Mouse (Mus musculus) megakaryocyte, embryonic 14.5 days (primary cell): ENCODE results near the gene Traf7.

ENCODE experiments used
- FLI1 ChIP-seq: IDR thresholded peaks from 2 replicates; pipeline ENCODE4 v1.6.1; 2012; ENCODE audit warnings: low read length, inconsistent platforms, mixed read lengths
- GATA1 ChIP-seq: IDR thresholded peaks from 3 replicates; pipeline ENCODE4 v1.6.1; 2012; ENCODE audit warnings: mixed read lengths, low read length, inconsistent platforms, borderline replicate concordance

- TF ChIP-seq GATA1 (no peak), FLI1 (no peak)
These were observed 37.3 kb downstream of the Traf7 start for GRCm38 (mm10) chr17:24490399-24490798.
